Mouse (Mus musculus) myocyte (in vitro differentiated cells): ENCODE measurements at regions not wholly inside any gene's neighbourhood (a gene's known extent, or its start where the extent isn't known, plus 50 kb on each side); places are given as distances from the start of the nearest gene placed in this dataset.
"Not testable (repeated sequence)": the region's sequence is repeated elsewhere in the genome, so short reads cannot be mapped to it uniquely, and the experiment has no call there.

Experiments
- H3K27me3 ChIP-seq: one replicate; pipeline ENCODE4 v1.6.1; 2011; ENCODE audit not compliant: control insufficient read depth, insufficient read depth, insufficient read length
- H3K36me3 ChIP-seq: one replicate; pipeline ENCODE4 v1.6.1; 2011; ENCODE audit not compliant: control insufficient read depth, insufficient read depth
- H3K4me2 ChIP-seq: one replicate; pipeline ENCODE4 v1.6.1; 2011; ENCODE audit warnings: low read depth, control low read depth
- H3K4me3 ChIP-seq: one replicate; pipeline ENCODE4 v1.5.1; 2011; ENCODE audit warnings: mild to moderate bottlenecking, control low read depth, moderate library complexity
- H3K79me2 ChIP-seq: one replicate; pipeline ENCODE4 v1.6.1; 2011; ENCODE audit not compliant: control insufficient read depth, insufficient read depth
- H3ac ChIP-seq: one replicate; pipeline ENCODE4 v1.6.1; 2011; ENCODE audit not compliant: control insufficient read depth, insufficient read length
- CEBPB ChIP-seq: IDR thresholded peaks from 2 replicates; pipeline ENCODE4 v1.6.1; 2011; ENCODE audit warnings: mild to moderate bottlenecking, moderate library complexity; ENCODE audit not compliant: poor library complexity, insufficient read depth, severe bottlenecking
- E2F4 ChIP-seq: IDR thresholded peaks from one replicate; pipeline ENCODE4 v1.6.1; 2011; ENCODE audit warnings: mild to moderate bottlenecking, control low read depth, moderate library complexity; ENCODE audit not compliant: insufficient read depth
- MAX ChIP-seq: IDR thresholded peaks from one replicate; pipeline ENCODE4 v1.6.1; 2011; ENCODE audit warnings: low read depth, mild to moderate bottlenecking, control low read depth
- MYOD1 ChIP-seq, 3 experiments: IDR thresholded peaks; one replicate each; pipeline ENCODE4 v1.6.1; 2011; ENCODE audit warnings: control low read depth in 2 of 3, low read depth in 2 of 3, mild to moderate bottlenecking in 2 of 3, moderate library complexity in 1 of 3; ENCODE audit not compliant: insufficient read length in 2 of 3, control insufficient read depth in 1 of 3
- MYOG ChIP-seq, 3 experiments: IDR thresholded peaks; one replicate each; pipeline ENCODE4 v1.6.1; 2011; ENCODE audit warnings: control low read depth in 2 of 3, low read depth in 2 of 3, mild to moderate bottlenecking in 2 of 3; ENCODE audit not compliant: insufficient read length in 2 of 3, control insufficient read depth in 1 of 3, insufficient read depth in 1 of 3
- POLR2A ChIP-seq: IDR thresholded peaks from one replicate; pipeline ENCODE4 v1.6.1; 2011; ENCODE audit warnings: low read depth, mild to moderate bottlenecking, control low read depth, moderate library complexity; ENCODE audit not compliant: insufficient read length
- POLR2AphosphoS2 ChIP-seq: IDR thresholded peaks from one replicate; pipeline ENCODE4 v1.6.1; 2011; ENCODE audit warnings: low read depth, control low read depth; ENCODE audit not compliant: insufficient read length
- REST ChIP-seq: IDR thresholded peaks from one replicate; pipeline ENCODE4 v1.6.1; 2011; ENCODE audit warnings: mild to moderate bottlenecking, control low read depth, moderate library complexity; ENCODE audit not compliant: insufficient read depth, insufficient read length
- SRF ChIP-seq: IDR thresholded peaks from one replicate; pipeline ENCODE4 v1.6.1; 2011; ENCODE audit warnings: low read depth; ENCODE audit not compliant: control insufficient read depth, insufficient read length
- TCF12 ChIP-seq: IDR thresholded peaks from one replicate; pipeline ENCODE4 v1.6.1; 2011; ENCODE audit warnings: mild to moderate bottlenecking, control low read depth; ENCODE audit not compliant: poor library complexity, insufficient read depth, severe bottlenecking
- TCF3 ChIP-seq: IDR thresholded peaks from one replicate; pipeline ENCODE4 v1.6.1; 2011; ENCODE audit warnings: low read depth, control low read depth; ENCODE audit not compliant: insufficient read length
- USF1 ChIP-seq: IDR thresholded peaks from one replicate; pipeline ENCODE4 v1.6.1; 2011; ENCODE audit warnings: low read depth, mild to moderate bottlenecking, control low read depth, moderate library complexity

DNA sequence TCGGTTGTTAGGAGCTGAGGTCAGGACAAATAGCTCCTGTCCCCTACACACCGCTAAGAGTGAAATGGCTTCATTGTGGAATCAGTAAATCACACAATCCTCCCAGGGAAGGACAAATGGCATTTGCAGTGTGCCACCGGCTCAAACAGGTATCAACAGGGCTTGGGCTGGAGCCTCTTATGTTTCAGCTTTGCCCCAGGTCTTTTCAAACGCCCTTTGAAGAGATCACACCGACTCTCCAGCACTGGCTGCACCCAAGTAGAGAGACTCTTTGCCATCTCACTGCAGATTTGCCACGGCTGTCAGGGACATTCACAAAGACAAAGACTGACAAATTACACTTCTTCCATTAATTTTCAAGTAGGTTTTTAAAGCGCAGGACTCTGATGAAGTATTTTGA, 217.7 kb downstream of the Mat2b start:
- H3K79me2 ChIP-seq: no peaks in the 10 kb centered on the region
- TF ChIP-seq MYOD1 (IDR thresholded peaks at IDR 0.05; ENCODE audit: control insufficient read depth in 1 of 3, insufficient read length in 2 of 3, low read depth in 2 of 3): no peak
- TF ChIP-seq POLR2AphosphoS2: no peak
- TF ChIP-seq MYOG (IDR thresholded peaks at IDR 0.05; ENCODE audit: control insufficient read depth in 1 of 3, insufficient read depth in 1 of 3, insufficient read length in 2 of 3, low read depth in 2 of 3): no peak
- TF ChIP-seq SRF: no peak
- no peak for TF ChIP-seq MAX
- TF ChIP-seq CEBPB: no peak
- TF ChIP-seq TCF3: no peak
- no peak for TF ChIP-seq USF1
- TF ChIP-seq TCF12: no peak
- no peak for TF ChIP-seq REST
- TF ChIP-seq POLR2A: no peak
- TF ChIP-seq E2F4: no peak
- no peaks in the 10 kb centered on the region for H3K27me3 ChIP-seq
- no peaks in the 10 kb centered on the region for H3K36me3 ChIP-seq
- no peak overlapping the region for H3K4me2 ChIP-seq
- H3ac ChIP-seq: no peak overlapping the region
- no peak overlapping the region for H3K4me3 ChIP-seq

DNA sequence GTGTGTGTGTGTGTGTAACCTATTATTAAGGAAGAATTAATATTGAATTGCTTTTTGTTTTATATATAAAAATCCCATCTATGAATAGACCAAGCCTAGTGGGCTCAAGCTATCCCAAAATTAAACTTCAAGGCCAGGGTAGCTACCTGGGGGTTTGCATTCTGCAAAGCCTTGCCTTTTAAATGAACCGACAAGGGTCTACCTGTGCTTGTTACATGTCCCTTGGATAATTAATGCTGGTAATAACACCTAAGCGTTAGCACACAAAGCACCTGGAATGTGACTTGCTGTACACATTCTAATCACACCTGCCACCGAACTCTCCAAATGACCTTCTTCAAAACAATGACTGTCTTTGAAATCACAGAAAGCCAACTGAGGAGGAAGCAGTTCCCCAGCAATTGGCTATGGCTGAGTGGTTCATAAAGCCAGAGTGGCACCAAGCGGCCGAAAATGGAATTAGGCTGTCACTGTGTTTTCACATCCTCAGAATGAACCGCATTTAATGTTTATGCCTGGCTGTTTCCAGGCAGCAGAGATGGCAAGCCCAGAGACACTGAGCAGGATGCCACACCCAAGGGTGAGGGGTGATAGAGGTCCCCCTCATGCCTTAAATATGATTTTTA, 225.8 kb downstream of the Mat2b start:
- H3ac ChIP-seq: no peak overlapping the region
- H3K4me3 ChIP-seq: no peak overlapping the region
- no peaks in the 10 kb centered on the region for H3K36me3 ChIP-seq
- H3K27me3 ChIP-seq: no peaks in the 10 kb centered on the region
- H3K4me2 ChIP-seq: no peak overlapping the region
- TF ChIP-seq REST: no peak
- TF ChIP-seq POLR2A: no peak
- TF ChIP-seq MAX: no peak
- no peak for TF ChIP-seq TCF3
- TF ChIP-seq POLR2AphosphoS2: no peak
- TF ChIP-seq CEBPB: no peak
- no peak for TF ChIP-seq TCF12
- no peak for TF ChIP-seq USF1
- TF ChIP-seq SRF: no peak
- TF ChIP-seq MYOG (IDR thresholded peaks at IDR 0.05; ENCODE audit: control insufficient read depth in 1 of 3, insufficient read depth in 1 of 3, insufficient read length in 2 of 3, low read depth in 2 of 3): no peak
- TF ChIP-seq MYOD1 (IDR thresholded peaks at IDR 0.05; ENCODE audit: control insufficient read depth in 1 of 3, insufficient read length in 2 of 3, low read depth in 2 of 3): no peak
- H3K79me2 ChIP-seq: no peaks in the 10 kb centered on the region

DNA sequence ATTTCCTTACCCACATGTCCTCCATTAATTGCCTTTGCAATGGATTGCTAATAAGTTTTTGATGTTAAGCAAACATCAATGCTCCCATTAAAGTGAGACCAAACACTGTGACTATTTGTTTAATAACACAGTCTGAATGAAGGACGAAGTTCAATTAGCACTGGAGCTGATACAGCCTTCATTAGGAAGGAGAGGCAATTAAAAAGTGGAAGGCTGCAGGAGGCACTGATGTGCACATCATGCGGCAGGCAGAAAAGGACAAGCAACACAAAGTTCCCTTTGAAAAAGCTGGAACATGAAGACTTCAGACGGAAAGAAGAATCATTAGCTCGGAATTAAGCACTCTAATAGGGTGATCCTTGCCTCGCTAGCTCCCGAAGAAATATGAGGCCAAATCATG, 238.4 kb downstream of the Mat2b start:
- no peaks in the 10 kb centered on the region for H3K79me2 ChIP-seq
- H3K36me3 ChIP-seq: no peaks in the 10 kb centered on the region
- H3K4me2 ChIP-seq: no peak overlapping the region
- H3ac ChIP-seq: no peak overlapping the region
- no peaks in the 10 kb centered on the region for H3K27me3 ChIP-seq
- no peak overlapping the region for H3K4me3 ChIP-seq
- TF ChIP-seq TCF3 (no peak), MAX (no peak), TCF12 (no peak), SRF (no peak), E2F4 (no peak), MYOG (IDR thresholded peaks at IDR 0.05; ENCODE audit: control insufficient read depth in 1 of 3, insufficient read depth in 1 of 3, insufficient read length in 2 of 3, low read depth in 2 of 3) (no peak)

DNA sequence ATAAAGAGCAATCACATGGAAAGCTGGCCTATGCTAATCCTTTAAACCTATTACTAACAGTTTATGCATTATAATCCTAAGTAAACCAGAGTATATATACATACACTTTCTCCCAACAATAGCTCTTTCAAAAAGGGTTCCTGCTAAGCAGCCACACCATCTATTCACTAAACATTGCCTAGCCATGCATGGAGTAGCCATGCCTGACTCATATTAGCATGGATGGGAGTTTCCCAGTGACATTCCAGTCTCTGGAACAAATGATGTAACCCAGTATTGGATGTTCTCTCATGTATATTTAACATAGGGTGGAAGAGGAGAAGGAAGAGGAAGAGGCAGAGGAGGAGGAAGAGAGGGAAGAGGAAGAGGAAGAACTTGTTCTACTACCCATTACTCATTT, 240.0 kb downstream of the Mat2b start:
- H3K27me3 ChIP-seq, H3ac ChIP-seq, H3K79me2 ChIP-seq: not testable (repeated sequence)

DNA sequence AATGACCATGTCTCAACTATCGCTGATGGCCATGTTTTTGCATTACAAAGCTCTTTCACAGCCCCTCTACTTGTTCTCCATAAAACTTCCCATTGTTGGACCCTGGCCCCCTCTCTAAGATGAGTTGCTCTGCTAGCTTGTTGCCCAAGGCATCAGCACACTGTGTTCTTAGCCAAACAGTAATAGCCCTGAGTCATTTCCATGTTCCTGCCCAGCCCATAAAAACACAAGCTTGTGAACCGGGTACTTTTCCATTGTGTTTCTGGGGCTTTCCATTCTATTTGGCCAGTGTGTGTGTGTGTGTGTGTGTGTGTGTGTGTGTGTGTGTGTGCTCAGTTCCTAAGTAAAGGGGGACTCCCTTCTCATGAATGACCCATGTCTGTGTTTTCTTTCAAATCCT, 248.2 kb downstream of the Mat2b start:
- TF ChIP-seq REST: no peak
- no peak for TF ChIP-seq TCF3
- TF ChIP-seq CEBPB: no peak
- TF ChIP-seq POLR2A: no peak
- TF ChIP-seq SRF: no peak
- no peak for TF ChIP-seq USF1
- TF ChIP-seq TCF12: no peak
- TF ChIP-seq MAX: no peak
- no peak for TF ChIP-seq MYOD1 (IDR thresholded peaks at IDR 0.05; ENCODE audit: control insufficient read depth in 1 of 3, insufficient read length in 2 of 3, low read depth in 2 of 3)
- TF ChIP-seq POLR2AphosphoS2: no peak
- TF ChIP-seq MYOG (IDR thresholded peaks at IDR 0.05; ENCODE audit: control insufficient read depth in 1 of 3, insufficient read depth in 1 of 3, insufficient read length in 2 of 3, low read depth in 2 of 3): no peak
- TF ChIP-seq E2F4: no peak
- Histone ChIP-seq H3K79me2 (no peaks in the 10 kb centered on the region), H3K36me3 (no peaks in the 10 kb centered on the region), H3K4me2 (no peak overlapping the region), H3K4me3 (no peak overlapping the region), H3K27me3 (no peaks in the 10 kb centered on the region), H3ac (no peak overlapping the region)

More for the DNA sequence above, 240.0 kb downstream of the Mat2b start:
- not testable (repeated sequence) for H3K4me3 ChIP-seq, H3K36me3 ChIP-seq, H3K4me2 ChIP-seq
